Mouse (Mus musculus): ENCODE measurements around the gene Prrt3. TPM values are rescaled to one million over a fixed set of nuclear protein-coding genes. Genes with fewer than 3 reads are reported as not detected.

Gene Prrt3
- polyA plus RNA-seq, 1 experiment from 2014 or later, result 13.5 TPM

GRCm38 (mm10) chr6:113483100-113483615 is 18.6 kb downstream of the Prrt3 start, which contains the start of gene Creld1:
Gene Creld1, plus strand, starts transcription at chr6:113483297.
- Histone ChIP-seq H3K27me3 (replicated peaks) (0 out of 2 replicates have a peak, but pooled peaks cover 3% of the 10 kb centered on the region), H3K9me3 (no peaks in the 10 kb centered on the region), H3K36me3 (replicated peaks) (0 out of 2 replicates have a peak, but pooled peaks cover 4% of the 10 kb centered on the region), H3K9ac (peak within 1 kb of the TSS; percentile 83), H3K27ac (peak within 1 kb of the TSS; percentile 83), H3K4me2 (peak within 1 kb of the TSS; percentile 92), H3K4me3 (peak within 1 kb of the TSS; percentile 65), H3K4me1 (peaks cover 43% of the 10 kb centered on the region)
- WGBS, result under 1% methylated on average over 26 of the region's 26 CpGs
- peak; percentile 98 for ATAC-seq (replicated peaks)

DNA sequence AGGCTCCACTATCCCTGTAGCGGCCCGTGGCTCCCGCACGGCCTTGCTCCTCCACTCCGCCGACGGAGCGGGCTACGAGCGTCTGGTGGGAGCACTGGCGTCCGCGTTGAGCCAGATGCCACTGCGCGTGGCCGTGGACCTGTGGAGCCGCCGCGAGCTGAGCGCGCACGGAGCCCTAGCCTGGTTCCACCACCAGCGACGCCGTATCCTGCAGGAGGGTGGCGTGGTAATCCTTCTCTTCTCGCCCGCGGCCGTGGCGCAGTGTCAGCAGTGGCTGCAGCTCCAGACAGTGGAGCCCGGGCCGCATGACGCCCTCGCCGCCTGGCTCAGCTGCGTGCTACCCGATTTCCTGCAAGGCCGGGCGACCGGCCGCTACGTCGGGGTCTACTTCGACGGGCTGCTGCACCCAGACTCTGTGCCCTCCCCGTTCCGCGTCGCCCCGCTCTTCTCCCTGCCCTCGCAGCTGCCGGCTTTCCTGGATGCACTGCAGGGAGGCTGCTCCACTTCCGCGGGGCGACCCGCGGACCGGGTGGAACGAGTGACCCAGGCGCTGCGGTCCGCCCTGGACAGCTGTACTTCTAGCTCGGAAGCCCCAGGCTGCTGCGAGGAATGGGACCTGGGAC is 19.1 kb downstream of the Prrt3 start:
- H3K27ac ChIP-seq, result peak overlapping the region; percentile 83
- peak; percentile 66 for ATAC-seq (replicated peaks)
- peak overlapping the region; percentile 65 for H3K4me3 ChIP-seq
- peak overlapping the region; percentile 83 for H3K9ac ChIP-seq
- H3K27me3 ChIP-seq (replicated peaks), result 0 out of 2 replicates have a peak, but pooled peaks cover 3% of the 10 kb centered on the region
- peaks cover 43% of the 10 kb centered on the region for H3K4me1 ChIP-seq
- under 1% methylated on average over 63 of the region's 65 CpGs for WGBS
- H3K9me3 ChIP-seq, result no peaks in the 10 kb centered on the region
- H3K4me2 ChIP-seq, result peak overlapping the region; percentile 92
- H3K36me3 ChIP-seq (replicated peaks), result no peaks in the 10 kb centered on the region

GRCm38 (mm10) chr6:113480555-113481373 is 21.0 kb downstream of the Prrt3 start:
- WGBS, result 69% methylated on average over 18 of the region's 18 CpGs
- peaks cover 34% of the 10 kb centered on the region for H3K4me1 ChIP-seq

DNA sequence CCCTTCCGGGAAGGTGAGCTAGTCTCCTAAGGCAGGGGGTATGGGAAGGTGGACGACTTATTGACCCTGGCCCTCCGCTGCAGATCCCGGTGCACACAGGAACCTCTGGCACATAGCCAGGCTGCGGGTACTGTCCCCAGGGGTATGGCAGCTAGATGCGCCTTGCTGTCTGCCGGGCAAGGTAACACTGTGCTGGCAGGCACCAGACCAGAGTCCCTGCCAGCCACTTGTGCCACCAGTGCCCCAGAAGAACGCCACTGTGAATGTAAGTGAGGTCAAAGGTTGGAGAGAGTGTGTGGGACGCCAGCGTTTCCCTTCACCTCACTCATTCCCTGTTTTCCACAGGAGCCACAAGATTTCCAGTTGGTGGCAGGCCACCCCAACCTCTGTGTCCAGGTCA is 22.8 kb downstream of the Prrt3 start:
- Histone ChIP-seq H3K27ac (no peak overlapping the region), H3K4me1 (peaks cover 16% of the 10 kb centered on the region), H3K4me3 (no peak overlapping the region), H3K36me3 (replicated peaks) (no peaks in the 10 kb centered on the region), H3K9me3 (no peaks in the 10 kb centered on the region), H3K4me2 (no peak overlapping the region), H3K9ac (no peak overlapping the region), H3K27me3 (replicated peaks) (0 out of 2 replicates have a peak, but pooled peaks cover 3% of the 10 kb centered on the region)
- ATAC-seq (replicated peaks), result no peak
- WGBS, result 86% methylated on average over 10 of the region's 10 CpGs

More at GRCm38 (mm10) chr6:113480555-113481373, 21.0 kb downstream of the Prrt3 start:
- Histone ChIP-seq H3K27ac (no peak overlapping the region), H3K4me3 (no peak overlapping the region), H3K36me3 (replicated peaks) (no peaks in the 10 kb centered on the region), H3K9ac (no peak overlapping the region), H3K9me3 (no peaks in the 10 kb centered on the region), H3K27me3 (replicated peaks) (0 out of 2 replicates have a peak, but pooled peaks cover 3% of the 10 kb centered on the region), H3K4me2 (no peak overlapping the region)
- no peak for ATAC-seq (replicated peaks)

DNA sequence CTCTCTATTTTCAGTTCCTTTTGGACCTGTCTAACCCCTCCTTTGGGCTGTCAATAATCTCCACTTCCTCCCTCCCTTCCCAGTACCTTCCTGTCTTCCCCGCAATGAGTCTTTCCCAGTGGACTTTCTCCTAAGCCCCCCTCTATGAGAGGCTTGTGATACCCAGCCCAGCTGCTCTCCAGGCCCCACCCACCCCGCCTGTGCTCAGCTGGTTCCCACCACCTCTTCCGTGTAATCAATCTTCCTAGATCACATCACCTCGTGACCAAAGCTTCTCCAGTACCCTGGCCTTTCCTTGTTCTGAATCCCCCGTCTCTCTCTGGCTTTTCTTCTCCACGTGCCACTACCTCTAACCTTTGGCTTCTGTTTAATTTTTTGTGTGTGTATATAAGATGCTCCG is 24.4 kb downstream of the Prrt3 start:
- 58% methylated on average over 7 of the region's 7 CpGs for WGBS
- no peak for ATAC-seq (replicated peaks)
- Histone ChIP-seq H3K27ac (no peak overlapping the region), H3K36me3 (replicated peaks) (no peaks in the 10 kb centered on the region), H3K9ac (no peak overlapping the region), H3K27me3 (replicated peaks) (0 out of 2 replicates have a peak, but pooled peaks cover 3% of the 10 kb centered on the region), H3K9me3 (no peaks in the 10 kb centered on the region), H3K4me3 (no peak overlapping the region), H3K4me1 (peaks cover 9% of the 10 kb centered on the region), H3K4me2 (no peak overlapping the region)

GRCm38 (mm10) chr6:113473715-113474114 is 28.0 kb downstream of the Prrt3 start:
- ATAC-seq (replicated peaks), result no peak
- Histone ChIP-seq H3K4me1 (peaks cover 12% of the 10 kb centered on the region), H3K27ac (no peak overlapping the region), H3K9ac (no peak overlapping the region), H3K4me2 (no peak overlapping the region), H3K9me3 (no peaks in the 10 kb centered on the region), H3K36me3 (replicated peaks) (no peaks in the 10 kb centered on the region), H3K27me3 (replicated peaks) (peaks cover 24% of the 10 kb centered on the region), H3K4me3 (no peak overlapping the region)
- WGBS, result 73% methylated on average over 6 of the region's 6 CpGs

DNA sequence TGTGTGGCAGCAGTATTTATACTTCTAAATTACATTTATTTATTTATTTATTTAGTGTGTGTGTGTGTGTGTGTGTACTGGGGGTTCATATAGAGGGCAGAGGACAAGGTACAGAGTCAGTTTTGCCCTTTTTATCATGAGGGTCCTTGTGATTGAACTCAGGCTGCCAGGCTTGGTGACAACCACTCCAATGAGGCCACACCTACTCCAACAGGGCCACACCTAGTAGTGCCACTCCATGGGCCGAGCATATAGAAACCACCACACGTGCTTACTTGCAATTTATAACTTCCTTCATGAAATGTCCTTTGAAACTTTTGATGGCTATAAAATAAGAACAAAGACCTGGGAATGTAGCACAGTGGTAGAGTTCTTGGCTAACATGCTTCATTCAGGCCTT is 28.5 kb downstream of the Prrt3 start:
- H3K9ac ChIP-seq, result no peak overlapping the region
- no peak for ATAC-seq (replicated peaks)
- peaks cover 12% of the 10 kb centered on the region for H3K4me1 ChIP-seq
- no peak overlapping the region for H3K4me2 ChIP-seq
- H3K4me3 ChIP-seq, result no peak overlapping the region
- WGBS, result 85% methylated on average over 2 of the region's 2 CpGs
- peaks cover 24% of the 10 kb centered on the region for H3K27me3 ChIP-seq (replicated peaks)
- H3K36me3 ChIP-seq (replicated peaks), result no peaks in the 10 kb centered on the region
- H3K9me3 ChIP-seq, result no peaks in the 10 kb centered on the region
- H3K27ac ChIP-seq, result no peak overlapping the region

DNA sequence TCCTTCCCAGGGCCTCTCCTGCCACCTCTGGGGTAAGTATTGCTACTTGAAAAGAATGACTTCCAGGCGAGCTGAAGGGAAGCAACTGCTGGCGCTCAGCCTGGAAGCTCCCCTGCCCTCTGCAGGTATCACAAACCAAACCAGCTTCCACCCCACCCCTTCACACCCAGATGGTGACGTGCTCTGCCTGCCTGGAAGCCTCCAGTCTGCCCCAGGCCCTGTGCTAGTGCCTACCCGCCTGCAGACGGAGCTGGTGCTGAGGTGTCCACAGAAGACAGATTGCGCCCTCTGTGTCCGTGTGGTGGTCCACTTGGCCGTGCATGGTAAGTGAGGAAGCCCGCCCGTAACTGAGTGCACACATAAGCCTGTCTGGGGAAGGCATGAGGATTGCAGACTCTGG is 29.7 kb downstream of the Prrt3 start:
- WGBS, result 65% methylated on average over 10 of the region's 10 CpGs
- peaks cover 24% of the 10 kb centered on the region for H3K27me3 ChIP-seq (replicated peaks)
- peaks cover 12% of the 10 kb centered on the region for H3K4me1 ChIP-seq
- H3K36me3 ChIP-seq (replicated peaks), result no peaks in the 10 kb centered on the region
- H3K9ac ChIP-seq, result no peak overlapping the region
- no peak overlapping the region for H3K4me3 ChIP-seq
- H3K4me2 ChIP-seq, result no peak overlapping the region
- H3K9me3 ChIP-seq, result no peaks in the 10 kb centered on the region
- ATAC-seq (replicated peaks), result no peak
- H3K27ac ChIP-seq, result no peak overlapping the region

DNA sequence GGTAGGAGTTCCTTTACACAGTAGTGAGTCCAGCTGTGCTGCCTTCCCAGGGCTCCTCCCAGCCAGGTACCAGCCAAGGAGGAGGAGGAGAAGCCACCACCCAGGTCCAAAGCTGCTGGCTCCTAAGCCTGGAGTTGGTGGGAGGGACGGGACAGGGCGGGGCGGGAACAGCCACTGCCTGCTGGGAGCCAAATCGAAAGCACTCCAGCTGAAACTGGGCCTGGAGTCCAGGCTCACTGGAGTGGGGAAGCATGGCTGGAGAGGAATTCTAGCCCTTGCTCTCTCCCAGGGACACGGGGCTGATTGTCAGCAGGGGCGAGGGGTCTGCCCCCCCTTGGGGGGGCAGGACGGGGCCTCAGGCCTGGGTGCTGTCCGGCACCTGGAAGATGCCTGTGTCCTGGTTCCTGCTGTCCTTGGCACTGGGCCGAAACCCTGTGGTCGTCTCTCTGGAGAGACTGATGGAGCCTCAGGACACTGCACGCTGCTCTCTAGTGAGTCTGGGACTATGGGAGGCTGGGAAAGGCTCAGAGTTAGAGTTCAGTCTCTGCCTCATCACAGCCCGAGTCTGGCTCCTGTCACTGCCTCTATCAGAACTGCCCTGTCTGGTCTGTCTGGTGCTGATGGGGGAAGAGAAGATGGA is 30.3 kb downstream of the Prrt3 start, which contains the start of gene Il17rc:
Gene Il17rc (plus strand): TSS at position 131 of the 640 bp plus-strand sequence.
- Histone ChIP-seq H3K27me3 (replicated peaks) (peaks cover 24% of the 10 kb centered on the region), H3K9ac (no peak within 1 kb of the TSS)

GRCm38 (mm10) chr6:113469432-113469831 is 32.3 kb downstream of the Prrt3 start:
- Histone ChIP-seq H3K27ac (no peak overlapping the region), H3K4me2 (peak overlapping the region; percentile 72), H3K4me3 (peak overlapping the region; percentile 40), H3K4me1 (peaks cover 12% of the 10 kb centered on the region), H3K9me3 (no peaks in the 10 kb centered on the region), H3K36me3 (replicated peaks) (no peaks in the 10 kb centered on the region), H3K27me3 (replicated peaks) (peaks cover 24% of the 10 kb centered on the region), H3K9ac (peak overlapping the region; percentile 32; the same call in 1 of the 2 replicates)
- peak; percentile 70 for ATAC-seq (replicated peaks)
- 1% methylated on average over 31 of the region's 31 CpGs for WGBS

More for the DNA sequence above, 30.3 kb downstream of the Prrt3 start, which contains the start of gene Il17rc:
- Histone ChIP-seq H3K4me2 (no peak within 1 kb of the TSS; the same call in 1 of the 2 replicates), H3K27ac (no peak within 1 kb of the TSS), H3K4me3 (no peak within 1 kb of the TSS), H3K9me3 (no peaks in the 10 kb centered on the region), H3K4me1 (peaks cover 12% of the 10 kb centered on the region), H3K36me3 (replicated peaks) (no peaks in the 10 kb centered on the region)
- no peak for ATAC-seq (replicated peaks)
- WGBS, result 13% methylated on average over 12 of the region's 12 CpGs

DNA sequence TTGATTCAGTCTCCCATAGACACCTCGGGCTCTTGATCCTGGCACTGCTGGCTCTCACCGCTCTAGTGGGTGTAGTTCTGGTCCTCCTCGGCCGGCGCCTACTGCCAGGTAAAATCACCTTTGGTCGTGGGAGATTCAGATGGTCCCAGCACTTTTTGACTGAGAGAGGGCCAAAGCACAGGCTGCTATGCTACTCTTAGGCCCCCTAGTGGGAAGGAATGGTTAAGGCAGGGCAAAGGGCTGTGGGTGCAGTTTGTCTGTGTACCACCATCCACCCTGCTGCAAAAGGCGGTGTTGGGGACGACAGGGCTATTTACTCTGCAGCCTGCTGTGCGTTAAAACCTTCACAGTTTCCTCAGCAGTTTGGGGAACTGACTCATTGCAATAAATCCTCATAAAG is 32.7 kb downstream of the Prrt3 start:
- Histone ChIP-seq H3K4me2 (peak overlapping the region; percentile 72), H3K27me3 (replicated peaks) (peaks cover 24% of the 10 kb centered on the region), H3K27ac (no peak overlapping the region), H3K4me1 (peaks cover 12% of the 10 kb centered on the region), H3K4me3 (peak overlapping the region; percentile 40), H3K9ac (0 out of 2 replicates have a peak overlapping the region, but pooled peaks have one; percentile 32), H3K9me3 (no peaks in the 10 kb centered on the region), H3K36me3 (replicated peaks) (no peaks in the 10 kb centered on the region)
- WGBS, result 9% methylated on average over 9 of the region's 9 CpGs
- peak; percentile 79; the same call in 1 of the 2 replicates for ATAC-seq (replicated peaks)

Measured in midbrain, embryonic 15.5 days (tissue).